Mouse (Mus musculus) lung, postnatal 36 days (tissue): Measurements from ENCODE around the gene Ptprn2.
"Not testable (repeated sequence)": the region's sequence is repeated elsewhere in the genome, so short reads cannot be mapped to it uniquely, and the experiment has no call there.

Experiments
- DNase-seq: peaks from one replicate; pipeline ENCODE4 v3.0.0; 2022; ENCODE audit warnings: mixed read lengths

Ptprn2 gene

DNA sequence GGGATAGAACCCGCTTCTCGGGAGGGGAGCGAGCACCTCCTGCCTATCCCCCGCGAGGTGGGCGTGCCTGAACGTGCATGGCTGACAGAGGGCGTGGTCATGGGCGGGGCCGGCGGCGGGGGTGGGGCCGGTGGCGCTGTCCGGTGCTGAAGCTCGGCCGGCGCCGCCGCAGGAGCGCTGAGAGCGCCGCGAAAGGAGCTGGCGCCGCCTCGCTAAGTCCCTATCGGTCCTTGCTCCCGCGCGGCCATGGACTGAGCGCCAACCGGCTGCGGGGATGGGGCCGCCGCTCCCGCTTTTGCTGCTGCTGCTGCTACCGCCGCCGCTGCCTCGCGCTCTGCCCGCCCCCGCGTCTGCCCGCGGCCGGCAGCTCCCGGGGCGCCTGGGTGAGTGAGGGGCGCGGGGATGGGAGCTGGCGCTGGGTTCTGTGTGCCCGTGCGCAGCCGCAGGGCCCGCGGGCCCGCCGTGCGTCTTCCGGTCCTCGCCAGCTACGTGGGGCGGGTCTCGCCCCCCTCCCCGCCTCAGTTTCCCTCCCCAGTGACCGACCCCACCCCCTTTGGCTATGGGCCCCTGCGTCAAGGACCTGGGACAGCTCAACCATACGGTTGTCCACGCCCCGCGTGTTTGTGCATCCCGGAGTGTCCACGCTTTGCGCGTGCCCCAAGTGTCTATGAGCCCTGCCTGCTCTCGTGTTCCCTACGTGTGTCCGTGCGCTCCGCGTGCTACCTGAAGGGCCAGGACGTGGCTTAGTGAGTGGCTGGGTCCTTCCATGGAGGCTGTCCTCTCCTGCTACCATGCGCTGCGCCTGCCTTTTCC lies at the start of gene Ptprn2:
Ptprn2 (plus strand) TSS at position 130 of the 813 bp plus-strand sequence.
- peak; percentile 35 for DNase-seq

DNA sequence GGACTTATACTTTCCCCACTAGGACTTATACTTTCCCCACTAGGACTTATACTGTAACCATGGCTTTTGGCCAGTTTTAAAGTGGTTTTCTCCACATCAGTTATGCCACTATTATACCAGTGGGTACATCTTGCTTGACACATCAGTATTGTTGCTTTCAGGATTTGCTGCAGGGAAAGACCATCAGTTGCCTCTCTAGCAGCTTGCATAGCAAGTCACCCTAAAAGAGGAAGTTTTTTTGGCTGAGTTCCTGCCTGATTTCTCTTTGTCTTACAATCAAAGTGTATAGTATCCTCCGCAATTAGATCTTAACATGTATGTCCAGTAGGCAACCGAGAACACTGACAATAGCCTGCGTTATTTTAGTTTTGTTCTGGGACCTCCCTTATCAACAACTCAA lies 49.4 kb upstream of the Ptprn2 start:
- DNase-seq = no peak

- no peak for DNase-seq
These were observed 46.9 kb upstream of the Ptprn2 start for GRCm38 (mm10) chr12:116438591-116438990.

DNA sequence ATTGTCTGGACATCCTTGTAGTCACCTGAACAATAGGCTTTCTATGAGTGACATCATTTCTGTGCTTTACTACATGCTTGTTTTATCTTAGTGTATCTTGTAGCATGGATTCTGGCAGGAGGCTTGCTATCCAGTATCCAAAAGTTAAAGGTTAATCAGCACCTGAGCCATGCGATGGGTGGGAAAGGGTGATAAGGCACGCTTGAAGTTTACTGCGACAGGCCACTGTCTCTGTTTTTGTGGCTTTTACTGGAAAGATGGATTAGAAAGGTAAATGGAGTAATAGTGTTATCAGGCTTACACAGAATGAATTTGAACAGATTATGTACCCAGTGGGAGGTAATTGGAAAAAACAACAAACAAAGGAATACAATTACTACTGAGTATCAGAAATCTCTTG lies 43.3 kb upstream of the Ptprn2 start:
- DNase-seq = no peak

DNA sequence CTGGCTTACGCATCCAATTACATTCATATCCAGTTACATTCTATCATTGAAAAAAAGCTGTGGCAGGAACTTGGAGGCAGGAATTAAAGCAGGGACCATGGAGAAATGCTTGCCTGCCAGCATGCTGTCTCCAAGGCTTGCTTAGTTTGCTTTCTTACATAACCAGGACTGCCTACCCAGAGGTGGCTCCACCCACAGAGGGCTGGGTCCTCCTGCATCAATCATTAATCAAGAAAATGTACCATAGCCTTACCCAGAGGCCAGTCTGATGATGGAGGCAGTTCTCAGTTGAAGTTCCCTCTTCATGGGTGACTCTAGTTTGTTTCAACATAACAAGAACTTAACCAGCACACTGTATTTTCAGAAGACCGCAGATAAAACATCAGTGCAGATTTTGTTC lies 36.0 kb upstream of the Ptprn2 start:
- DNase-seq = no peak

DNA sequence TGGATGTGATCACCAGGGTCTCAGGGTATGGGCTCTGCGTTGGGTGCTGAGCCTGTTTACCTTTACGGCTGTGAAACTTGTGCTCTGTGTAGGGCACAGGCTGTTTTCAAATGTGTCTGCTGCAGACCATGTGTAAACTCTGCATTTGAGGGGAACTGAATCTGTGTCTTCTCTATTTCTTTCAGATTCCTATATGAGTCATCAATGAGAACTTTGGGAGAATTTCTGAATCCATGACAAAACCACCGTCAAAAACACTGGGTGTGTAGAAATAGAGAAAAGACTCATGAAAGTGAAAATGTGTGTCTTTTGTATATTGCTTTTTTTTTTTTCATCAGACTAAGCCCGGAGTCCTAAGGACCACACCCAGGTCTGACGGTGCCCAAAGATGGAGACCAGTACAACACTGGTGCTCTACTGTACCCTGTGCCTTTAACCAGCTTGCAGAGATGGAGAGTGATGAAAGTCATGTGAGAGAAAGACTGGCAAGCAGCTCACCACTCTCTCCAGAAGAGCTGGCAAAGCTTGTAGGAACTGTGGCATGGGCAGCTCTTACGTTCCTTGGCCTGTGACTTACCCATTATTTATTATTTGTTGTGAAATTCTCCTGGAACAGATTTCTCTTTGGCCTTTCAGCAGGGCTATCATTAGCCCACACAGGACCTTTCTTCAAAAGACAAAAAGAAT lies 25.0 kb upstream of the Ptprn2 start:
- no peak for DNase-seq

DNA sequence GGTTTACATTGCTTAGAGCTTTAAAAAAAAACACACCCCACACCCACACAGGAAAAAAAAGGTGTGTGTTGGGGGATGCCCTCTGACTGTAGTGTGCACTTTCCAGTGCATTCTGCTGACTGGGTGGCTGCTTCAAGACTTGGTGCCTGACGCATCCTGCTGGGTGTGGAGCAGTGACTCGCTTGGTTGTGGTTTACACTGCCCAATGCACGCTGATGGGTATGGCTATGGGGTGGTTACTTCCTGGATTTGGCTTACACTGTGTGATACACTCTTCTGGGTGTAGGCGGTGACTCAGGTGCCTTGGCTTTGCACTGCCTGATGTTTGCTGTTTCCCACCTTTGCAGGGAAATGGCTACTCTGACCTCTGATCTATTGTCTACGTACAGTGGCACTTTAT lies 18.5 kb upstream of the Ptprn2 start:
- no peak for DNase-seq

GRCm38 (mm10) chr12:116468348-116468747 lies 17.2 kb upstream of the Ptprn2 start:
- no peak for DNase-seq

DNA sequence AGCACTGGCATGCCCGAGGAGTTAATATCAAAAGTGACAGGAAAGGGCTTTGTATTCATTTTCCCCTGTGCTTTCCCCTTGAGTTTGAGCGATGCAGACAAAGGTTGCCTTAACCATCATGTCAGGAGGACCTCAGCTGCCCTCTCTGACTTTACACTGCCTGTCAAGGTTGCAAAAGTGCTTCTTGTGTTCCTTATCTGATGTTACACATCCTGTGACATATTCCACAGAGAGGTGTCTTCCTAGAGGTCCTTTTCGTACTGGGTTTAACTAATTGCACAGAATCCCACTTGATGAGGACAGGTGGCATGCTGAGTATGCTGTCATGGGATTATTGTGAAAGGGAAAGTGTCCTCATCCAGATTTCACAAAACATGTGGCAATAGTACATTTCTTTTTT lies 16.4 kb upstream of the Ptprn2 start:
- no peak for DNase-seq

DNA sequence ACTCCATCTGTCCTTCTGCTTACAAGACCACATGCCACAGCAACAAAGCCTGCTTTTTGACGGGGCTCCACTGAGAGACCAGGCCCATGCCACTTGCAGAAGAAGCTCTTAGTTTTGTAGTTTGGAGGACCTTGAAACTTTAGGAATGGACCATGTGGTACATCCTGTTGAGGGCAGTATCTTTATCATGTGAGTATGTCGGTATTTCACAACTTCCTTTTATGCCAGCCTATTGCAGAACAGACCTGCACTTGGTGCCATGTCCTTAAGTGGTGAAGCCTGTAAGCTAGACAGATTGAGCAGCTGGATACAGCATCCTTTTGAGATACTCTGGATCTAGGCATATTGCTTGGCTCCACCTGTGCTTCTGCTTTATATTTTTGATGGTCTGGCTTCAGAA lies 12.3 kb upstream of the Ptprn2 start:
- no peak for DNase-seq

- DNase-seq = no peak
These were observed 11.8 kb upstream of the Ptprn2 start for GRCm38 (mm10) chr12:116473761-116474160.

- DNase-seq = no peak
These were observed 10.8 kb upstream of the Ptprn2 start for GRCm38 (mm10) chr12:116474676-116475075.

- DNase-seq = no peak
These were observed 6.7 kb upstream of the Ptprn2 start for GRCm38 (mm10) chr12:116478771-116479170.

- DNase-seq = no peak
These were observed 3.6 kb upstream of the Ptprn2 start for GRCm38 (mm10) chr12:116481921-116482320.

- DNase-seq = no peak
These were observed 1.9 kb upstream of the Ptprn2 start for GRCm38 (mm10) chr12:116483581-116483980.

DNA sequence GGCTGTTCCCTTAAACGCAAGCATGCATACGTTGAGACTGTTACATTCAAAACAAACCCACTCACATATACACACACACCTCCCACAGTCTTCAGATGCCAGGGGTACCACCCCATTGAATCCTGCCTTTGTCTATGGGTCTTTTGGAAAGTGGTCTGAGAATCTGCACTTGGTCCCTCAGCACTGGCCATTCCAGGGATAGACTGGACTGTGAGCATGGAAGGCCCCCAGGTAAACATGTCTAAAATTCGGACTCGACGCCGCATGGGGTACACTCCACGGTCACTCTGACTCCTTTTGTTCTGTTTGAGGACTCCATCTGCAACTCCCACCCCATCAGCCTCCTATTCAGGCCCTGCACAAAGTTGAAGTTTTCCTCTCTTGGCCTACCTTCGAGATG lies 529 bp upstream of the Ptprn2 start:
- no peak for DNase-seq

DNA sequence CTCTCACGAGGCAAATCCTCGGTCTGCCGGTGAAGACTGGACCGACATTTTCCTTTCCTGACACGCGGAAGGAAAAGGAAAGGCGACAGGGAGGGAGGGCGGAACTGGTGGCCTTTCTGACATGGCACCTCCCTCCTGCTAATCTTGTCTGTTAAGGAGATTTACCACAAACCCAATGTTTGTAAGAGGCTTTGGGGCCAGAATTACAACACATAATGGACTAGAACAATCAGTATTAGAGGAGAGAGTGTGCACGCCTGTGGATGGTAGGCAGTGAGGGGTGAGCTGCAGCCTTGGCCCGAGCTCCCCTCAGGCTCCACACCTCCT lies 847 bp downstream of the Ptprn2 start:
- DNase-seq = no peak

DNA sequence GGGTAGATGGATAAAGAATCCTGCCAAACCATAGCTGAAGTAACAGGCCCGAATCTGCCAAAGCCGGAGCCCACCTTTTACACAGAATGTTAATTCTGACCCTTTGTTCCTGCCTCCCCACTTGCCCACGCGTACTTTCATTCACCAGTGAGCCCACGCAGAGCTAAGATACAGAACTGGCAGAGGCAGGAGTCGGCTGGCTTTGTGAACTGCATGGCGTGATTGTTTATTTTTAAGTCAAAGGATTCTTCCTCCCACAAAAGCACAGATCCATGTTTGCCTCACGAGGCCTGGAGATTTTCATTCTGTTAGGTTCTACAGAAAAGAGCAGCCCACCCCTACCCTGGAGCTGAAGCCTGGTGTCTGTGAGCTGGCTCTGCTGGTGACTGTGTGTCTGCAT lies 3.3 kb downstream of the Ptprn2 start:
- DNase-seq = no peak

- no peak for DNase-seq
These were observed 5.2 kb downstream of the Ptprn2 start for GRCm38 (mm10) chr12:116490575-116491356.

DNA sequence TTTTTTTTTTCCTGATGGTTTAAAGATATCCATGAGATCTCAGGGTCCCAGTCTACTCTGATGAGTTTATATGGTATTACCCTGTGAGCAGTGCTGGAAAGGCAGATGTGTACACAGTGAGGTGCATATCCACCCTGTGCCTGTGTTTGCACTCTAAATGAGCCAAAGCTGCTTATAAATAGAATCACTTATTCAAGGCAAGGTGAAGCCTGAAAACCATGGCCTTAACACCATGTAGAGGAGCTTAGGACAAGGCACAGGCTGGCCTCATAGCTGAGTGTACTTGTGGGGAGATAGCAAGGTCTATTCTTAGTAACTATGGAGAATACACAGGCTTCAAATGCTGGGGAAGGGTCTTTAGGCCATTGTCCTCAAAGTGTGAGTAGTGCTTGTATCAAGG lies 13.1 kb downstream of the Ptprn2 start:
- DNase-seq = no peak

- DNase-seq = no peak
These were observed 15.1 kb downstream of the Ptprn2 start for GRCm38 (mm10) chr12:116500652-116501051.

DNA sequence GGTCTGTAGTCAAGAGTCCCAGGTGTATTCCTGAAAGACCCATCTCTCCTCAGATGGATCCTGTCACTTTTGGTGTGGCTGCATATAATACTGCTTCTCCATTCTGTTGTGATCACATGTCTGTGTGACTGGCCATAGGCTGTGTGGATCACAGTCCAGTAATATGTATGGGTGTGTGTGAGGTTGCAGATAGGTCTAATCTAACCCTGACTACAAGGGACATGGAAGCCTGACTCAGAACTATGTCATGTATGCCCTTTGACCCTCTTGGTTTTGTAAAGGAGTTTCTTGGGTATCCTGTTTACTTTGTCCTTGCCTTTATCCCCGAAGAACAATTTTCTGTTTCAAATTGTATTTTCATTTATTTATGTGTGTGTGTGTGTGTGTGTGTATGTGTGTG lies 27.0 kb downstream of the Ptprn2 start:
- no peak for DNase-seq

DNA sequence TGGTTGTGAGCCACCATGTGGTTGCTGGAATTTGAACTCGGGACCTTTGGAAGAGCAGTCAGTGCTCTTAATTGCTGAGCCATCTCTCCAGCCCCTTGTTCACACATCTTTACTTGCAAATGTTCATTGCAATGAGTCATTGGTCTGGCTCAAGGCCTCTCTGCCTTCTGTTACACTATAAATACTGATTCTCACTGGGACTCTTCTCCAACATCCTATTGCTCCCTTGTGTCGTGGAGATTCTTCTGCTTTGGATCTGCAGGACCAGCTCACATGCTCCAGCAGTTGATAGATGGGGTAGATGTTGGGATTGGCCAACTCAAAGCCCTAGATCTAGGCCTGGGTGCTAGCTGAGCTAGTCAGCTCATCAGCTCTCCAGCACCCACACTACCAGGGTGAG lies 28.3 kb downstream of the Ptprn2 start:
- not testable (repeated sequence) for DNase-seq

DNA sequence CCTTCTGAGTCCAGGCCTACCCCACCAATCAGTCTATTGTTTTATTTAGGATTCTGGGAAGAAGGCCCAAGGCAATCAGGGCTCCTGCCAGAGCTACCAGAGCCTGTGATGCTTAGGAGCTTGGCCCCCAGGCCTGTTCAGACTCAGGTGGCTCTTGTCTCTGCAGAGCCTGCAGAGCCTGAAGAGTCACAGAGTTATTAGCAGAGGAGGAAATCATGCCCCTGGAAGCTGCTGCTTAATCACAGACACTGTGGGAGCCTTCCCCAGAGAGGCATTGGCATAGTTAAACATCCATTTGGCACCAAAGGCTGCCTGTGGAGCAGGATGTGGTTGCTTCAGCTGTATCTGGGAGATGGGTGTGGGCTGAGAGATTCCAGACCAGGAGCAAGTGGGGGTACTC lies 30.3 kb downstream of the Ptprn2 start:
- DNase-seq = no peak
